Mouse (Mus musculus) left cerebral cortex, adult 9 months (tissue): Measurements from ENCODE around the gene Phldb2.

Experiments
- DNase-seq, 2 experiments: peaks; one replicate each; pipeline ENCODE4 v3.0.0; 2022; ENCODE audit warnings: low spot score in 2 of 2

Gene Phldb2

DNA sequence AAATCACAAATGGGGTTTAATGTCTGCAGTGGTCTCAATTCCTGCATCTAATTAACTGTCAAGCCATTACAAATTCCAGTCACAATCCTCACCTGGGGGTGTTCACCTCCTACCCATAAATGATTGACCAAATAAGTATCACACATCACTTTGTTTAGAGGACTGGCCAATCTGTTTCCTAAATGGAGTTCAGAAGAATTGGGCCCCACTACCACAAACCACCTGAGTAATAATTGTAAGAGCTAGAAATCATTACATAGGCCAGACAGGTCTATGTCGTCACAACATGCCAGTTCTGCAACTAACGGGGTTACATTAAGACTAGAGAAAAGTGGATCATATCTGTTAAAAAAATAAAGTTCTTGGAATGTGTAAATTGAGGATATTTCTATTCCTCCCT lies 1.4 kb downstream of the Phldb2 start:
- DNase-seq = no peak

DNA sequence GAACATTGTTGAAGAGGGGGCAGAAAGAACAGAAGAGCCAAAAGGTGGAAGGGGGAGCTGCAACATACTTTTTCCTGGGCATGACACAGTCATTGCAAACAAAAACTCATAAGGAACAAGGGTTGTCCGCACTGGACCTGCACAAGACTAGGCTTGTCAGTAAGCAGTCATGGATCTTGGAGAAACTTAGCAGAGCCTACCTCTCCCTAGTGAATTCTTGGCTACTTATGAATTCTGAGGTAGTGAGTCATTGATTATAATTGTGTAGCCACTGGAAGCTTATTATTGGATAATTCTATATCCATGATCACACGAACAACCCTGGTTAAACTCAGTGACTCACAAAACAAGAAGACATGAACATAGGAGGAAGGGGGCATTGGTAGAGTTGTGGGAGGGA lies 7.1 kb downstream of the Phldb2 start:
- DNase-seq = no peak

DNA sequence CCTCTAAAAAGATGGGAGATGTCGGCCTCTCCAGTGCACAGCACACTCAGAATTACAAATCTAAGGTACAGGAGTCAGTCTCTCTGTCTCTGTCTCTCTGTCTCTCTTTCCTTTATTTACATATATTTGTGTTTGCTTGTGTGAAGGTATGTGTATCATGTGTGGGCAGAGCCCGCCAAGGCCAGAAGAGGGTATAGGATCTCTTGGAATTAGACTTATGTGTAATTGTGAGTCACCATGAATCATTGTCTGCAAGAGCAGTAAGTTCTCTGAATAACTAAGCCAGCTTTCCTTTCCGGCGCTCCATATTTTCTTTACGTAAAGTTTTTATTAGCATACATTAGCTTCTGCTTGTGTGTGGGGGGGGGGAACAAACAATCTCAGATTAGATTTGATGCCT lies 7.7 kb downstream of the Phldb2 start:
- no peak for DNase-seq

DNA sequence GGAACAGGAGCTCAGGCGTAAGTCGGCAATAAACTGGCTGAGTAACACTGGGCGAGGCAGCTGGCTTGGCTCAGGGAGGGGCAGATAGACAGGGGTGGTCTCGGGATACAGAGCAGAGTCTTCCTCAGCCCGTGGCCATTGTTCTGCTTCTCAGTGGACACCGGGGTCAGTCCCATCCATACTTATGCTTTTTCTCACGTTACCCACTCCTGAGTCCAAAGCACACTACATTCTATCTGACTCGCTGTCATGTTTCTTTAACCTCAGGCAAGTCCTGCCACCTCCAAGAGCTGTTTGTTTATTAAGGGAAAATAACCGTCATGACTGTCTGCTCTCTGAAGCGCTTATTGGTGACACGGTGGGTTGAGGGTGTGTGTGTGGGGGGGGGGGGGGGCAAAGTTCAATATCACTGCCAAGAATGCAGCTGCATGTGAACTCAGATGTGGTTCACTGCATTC lies 8.2 kb downstream of the Phldb2 start:
- no peak for DNase-seq

DNA sequence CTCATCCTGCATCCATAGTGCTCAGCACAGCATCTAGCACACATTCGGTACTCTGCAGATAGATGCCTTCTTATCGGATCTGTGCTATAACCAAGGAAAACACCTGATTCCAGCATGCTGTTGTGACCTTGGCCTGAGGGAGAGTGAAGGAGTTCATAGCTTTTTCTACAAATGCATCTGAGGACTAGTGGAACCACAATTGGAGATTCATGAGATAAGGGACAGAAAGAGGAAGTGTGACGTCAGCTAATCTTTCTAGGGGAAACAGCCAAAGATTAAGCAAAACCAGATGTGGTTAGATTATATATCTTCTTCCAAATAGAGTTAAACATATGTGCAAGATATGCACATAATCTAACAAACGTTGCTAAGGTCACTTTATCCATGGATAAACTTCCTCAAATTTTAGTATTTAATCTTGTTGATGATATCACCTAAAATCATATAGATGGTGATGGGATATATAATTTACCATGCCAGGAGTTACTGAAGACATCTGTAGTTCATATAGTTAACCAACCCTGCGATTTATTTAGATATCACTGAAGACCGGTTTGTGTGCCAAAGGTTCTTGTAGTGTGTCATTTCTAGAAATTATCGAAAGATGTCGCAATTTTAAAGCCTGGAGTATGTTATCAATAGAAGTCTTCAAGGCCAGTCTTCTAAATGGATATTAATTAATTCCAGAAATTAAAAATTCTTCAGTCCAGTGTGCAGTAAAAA lies 11.1 kb downstream of the Phldb2 start:
- no peak for DNase-seq

DNA sequence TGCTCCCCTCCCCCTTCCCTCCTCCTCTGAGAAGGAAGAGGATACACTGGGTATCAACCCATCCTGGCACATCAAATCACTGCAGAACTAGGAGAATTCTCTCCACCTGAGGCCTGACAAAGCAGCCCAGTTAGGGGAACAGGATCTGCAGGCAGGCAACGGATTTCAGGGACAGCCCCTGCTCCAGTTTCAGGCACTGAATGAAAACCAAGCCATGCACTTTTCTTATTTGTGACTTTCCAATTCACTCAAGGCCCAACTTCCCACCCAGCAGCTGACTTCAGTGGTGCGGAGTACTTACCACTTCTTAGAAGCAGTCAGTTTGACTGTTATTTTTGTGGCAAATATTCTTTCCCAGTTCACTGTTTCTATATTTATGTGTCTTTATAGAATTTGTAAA lies 12.7 kb downstream of the Phldb2 start:
- DNase-seq = no peak

DNA sequence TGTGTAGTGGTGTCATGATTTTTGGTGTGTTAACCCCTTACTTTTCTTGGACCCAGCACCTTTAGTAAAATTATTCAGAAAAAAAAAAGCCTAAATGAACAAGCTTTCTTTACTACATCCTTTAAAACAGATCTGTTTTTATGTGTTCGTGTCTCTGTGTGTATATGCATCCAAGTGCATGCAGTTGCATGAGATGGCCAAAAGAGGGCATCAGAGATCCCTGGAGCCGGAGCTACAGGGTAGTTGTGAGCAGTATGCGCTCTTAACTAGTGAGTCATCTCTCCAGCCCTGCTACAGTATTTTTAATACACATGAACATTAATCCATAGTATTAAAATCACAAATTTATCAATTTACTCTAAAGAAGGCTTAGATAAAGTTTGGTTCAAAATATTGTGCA lies 14.0 kb downstream of the Phldb2 start:
- no peak for DNase-seq

DNA sequence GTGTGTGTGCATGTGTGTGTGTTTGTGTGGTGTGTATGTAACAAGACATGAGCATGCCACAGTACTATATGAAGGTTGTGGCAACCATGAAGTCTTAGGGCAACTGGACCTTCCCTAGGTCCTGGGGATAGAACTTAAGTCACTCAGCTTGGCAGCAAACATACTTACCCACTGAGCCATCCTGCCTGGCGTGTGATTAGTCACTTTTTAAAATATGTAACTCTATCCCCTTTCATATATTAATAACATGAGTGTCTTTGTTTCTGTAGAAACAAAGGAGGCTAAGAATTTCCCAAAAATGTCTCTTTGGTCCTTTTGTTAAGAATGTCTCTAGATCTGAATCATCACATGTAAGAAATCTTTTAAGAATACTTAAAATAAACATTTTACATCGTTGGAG lies 16.0 kb downstream of the Phldb2 start:
- no peak for DNase-seq

DNA sequence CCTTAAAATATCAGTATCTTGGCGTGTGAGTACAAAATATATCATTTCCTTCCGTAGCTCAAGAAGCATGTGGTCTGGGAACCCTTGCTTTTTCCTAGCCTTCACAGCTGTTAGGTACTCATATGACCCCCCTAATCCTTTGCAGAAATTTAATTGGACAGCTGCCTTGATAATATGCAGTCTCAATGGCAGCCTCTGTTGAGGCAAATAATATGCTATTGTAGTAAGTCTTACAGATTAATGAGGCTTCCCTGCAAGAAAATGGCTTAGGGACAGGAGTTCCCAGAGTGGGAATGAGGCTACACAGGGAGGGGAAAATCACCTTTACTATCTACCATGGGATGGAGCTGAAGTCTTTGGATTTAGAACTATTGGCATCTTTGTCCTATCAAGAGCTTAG lies 16.9 kb downstream of the Phldb2 start:
- no peak for DNase-seq

DNA sequence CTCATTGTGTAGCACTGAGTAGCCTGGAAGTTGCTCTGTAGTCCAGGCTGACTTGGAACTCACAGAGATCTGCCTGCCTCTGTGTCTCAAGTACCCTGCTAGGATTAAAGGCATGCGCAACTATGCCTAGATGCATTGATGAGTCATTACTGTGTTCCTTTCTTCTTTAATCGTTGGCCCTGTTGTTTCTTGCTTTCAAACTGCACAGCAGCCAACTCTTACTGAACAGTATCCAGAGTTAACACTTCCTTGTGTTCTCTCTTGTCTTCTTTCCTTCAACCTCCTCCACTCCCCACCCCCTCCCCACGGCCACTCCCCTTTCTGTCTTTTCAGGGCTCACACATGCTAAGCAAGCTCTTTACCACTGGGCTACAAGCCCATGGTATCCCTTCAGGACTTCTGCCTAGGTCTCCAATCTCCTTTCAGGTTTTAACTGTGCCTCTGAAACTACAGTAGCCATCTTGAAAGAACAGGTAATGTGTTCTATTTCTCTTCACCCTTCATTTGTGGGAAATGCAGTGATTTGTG lies 17.4 kb downstream of the Phldb2 start:
- no peak for DNase-seq

DNA sequence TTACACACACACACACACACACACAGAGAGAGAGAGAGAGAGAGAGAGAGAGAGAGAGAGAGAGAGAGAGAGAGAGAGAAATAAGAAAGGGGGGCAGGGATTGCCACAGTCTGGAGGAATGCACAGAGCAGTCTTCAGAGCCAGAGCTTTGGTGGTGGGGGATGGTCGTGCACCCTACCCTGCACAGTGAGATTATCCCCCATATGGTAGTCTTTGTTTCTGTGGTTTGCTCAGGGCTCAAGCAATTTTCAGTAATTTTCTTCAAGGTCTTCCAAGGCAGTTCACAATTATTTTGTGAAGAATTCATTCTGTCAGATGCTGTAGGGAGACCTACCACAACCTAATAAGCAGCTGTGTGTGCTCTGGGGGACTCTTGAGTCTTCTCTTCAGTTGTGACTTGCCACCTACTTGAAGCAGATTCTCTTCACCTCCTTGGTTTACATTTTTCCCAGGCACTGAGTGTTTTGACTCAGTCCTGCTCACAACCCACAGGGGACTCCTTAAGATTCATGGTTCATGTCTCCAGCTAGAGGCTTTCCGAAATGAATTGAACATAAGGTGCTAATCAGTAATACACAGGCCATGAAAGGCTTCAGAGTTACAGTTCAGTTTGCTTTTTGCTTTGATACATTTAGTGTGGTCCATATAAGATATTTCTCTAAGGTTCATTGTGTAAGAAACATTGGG lies 18.5 kb downstream of the Phldb2 start:
- DNase-seq = no peak

DNA sequence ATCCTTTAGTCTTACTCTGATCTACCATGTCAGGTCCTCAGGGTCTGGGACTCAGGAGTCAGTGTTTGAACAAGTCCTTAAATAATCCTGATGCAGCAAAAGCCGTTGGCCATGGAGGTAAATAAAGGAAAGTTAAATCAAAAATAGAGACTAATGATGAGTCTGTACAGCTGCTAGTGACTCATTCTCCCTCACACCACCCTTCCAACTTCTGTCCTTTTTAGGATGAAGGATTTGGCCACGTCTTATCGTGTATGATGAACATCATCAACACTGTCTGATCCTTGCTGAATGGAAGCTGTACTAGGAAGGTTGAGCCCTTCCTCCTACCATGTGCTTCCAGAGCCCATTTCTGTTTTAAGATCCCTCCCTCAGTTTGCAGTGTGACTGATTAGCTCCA lies 23.1 kb downstream of the Phldb2 start:
- DNase-seq = no peak

DNA sequence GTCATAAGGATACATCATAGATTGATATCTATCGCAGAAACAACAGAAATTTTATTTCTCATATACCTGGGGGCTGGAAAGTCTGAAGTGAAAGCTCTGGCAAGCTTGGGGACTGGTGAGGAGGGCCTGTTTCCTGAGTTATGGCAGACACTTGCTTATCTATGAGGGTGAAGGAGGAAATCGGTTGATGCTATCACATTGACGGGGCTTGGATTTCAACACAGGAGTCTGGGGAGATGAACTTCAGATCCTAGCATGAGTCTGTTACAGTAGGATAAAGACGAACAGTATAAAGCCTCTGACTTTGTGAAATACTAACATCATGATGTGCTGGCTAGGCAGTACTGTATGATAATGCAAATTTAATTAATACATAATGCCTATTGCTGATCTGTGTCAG lies 25.3 kb downstream of the Phldb2 start:
- DNase-seq = no peak

DNA sequence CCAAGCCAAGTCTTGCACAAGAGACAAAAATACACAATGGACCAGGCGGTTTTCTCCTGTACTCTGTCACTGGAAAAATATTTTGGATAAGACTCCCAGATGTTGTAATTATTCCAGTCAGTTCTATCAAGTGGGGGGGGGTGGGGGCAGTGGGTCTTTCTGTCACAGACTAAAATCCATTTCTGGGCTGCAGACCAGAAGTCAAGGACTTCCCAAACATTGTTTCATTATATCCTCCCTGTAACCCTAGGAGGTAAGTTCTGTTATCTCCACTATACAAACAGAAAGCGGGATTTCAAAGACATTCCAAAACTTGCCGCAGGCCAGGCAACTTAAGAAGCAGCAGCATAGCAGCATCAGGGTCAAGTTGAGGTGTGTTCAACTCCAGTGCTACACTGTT lies 25.8 kb downstream of the Phldb2 start:
- no peak for DNase-seq

DNA sequence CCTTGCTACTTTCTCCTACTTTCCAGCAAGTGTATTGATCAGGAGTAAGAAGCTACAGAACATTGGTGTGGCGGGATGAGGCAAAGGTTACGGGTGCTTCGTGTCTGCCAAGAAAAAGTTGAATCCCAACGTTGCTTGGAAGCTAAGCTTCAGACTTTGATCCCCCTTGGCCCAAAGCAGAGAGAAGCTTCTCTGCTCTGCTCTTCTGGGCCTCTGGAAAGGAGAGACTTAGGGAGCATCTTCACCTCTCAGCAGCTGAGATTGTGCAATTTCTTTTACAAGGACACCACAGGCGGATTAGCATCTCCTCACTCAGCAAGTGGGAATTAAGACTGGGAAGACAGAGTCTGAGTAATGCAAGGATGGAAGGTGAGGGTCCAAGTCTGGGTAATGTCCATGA lies 26.5 kb downstream of the Phldb2 start:
- no peak for DNase-seq

DNA sequence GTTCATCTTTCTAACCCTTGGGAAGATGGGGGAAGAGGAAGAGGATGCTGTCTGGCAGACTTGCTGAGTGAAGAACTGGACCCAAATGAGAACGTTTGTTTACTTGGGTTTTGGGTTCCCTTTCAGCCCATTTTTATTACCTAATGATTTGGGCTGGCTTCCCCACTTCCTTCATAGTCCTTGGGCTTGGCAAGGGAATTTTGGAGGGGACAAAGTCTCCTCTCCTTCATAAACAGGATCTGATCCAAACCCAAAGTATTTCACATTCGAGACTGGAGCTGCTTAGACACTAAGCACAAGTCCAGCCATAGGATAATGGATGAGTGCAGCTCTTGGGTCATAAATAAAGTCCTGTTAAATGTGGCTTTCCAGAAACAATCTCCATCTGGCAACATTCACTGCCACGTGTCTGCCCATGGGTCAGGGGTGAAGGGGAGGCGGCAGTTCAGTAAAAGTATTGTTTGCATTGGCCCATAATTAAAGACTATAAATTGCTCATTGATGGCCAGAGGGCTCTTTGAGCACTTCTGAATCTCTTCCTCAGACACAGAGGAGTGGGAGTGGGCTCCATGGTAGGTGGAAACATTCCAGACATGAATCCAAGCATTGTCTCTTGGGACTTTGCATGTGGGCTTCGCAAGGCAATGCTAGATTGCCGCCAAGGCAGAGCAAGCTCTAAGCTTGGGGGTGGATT lies 29.5 kb downstream of the Phldb2 start:
- DNase-seq = no peak

DNA sequence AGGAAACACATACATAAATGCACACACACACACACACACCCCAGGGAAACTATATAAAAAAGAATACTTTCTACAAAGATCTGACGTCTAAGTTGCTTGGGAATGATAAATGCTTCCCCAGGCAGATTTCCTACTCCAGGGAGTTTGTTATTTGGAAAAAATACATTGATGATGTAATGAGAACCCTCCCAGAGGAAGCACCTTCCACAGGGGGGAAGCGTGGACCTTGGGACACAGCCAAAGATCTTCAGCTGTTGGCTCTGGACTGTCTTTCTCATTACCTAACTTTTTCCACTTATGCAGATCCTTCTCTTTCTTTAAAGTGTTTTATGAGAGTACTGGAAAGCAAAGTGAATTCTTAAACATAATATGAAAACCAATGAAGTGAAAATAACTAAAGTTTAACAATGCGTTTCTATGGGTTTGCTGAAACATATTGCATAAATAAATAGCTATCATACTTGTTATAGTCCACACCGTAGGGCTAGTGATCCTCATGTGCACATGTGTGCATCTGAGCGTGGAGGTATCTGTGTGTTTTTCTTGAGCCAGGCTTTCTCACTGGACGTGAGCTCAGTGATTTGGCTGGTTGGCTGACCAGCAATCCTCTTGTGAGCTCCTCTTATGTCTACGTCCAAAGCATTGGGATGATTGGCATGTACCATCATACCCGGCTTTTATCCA lies 30.7 kb downstream of the Phldb2 start:
- DNase-seq = no peak

DNA sequence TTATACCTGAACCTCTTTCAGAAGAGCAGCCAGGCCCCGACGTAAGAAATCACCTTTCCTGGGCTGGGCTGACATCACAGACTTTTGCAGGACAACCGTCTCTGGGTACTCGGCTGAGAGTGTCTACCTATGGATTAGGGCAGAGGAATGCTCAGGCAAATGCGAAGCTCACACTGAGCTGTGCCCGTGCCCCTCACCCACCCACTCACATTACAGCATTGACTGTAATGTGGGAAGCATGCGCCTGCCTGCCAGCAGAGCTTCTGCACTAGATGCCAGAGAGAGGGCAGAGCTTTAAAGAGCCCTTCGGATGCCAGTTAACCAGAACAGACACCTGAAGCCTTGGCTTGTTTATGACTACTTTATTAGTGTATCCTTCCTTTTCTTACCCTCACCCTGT lies 33.8 kb downstream of the Phldb2 start:
- DNase-seq = no peak

DNA sequence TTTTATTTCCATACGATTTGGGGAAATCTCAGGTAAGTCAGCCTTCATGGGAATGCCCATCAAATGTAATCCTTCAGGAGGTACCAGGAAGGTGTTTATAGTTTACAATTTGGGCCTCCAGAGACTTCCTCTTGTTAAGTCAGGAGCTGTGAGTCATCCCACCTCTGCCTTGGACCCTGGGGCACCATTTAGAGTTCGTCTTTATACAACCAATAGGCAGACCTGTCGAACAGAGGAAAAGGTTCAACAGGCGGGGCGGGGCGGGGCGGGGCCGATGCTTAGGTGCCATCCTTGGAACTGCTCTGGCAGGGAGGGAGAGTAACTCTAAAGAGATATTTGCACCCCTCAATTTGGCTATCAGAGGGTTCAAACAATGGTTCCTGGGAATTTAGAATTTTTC lies 49.8 kb downstream of the Phldb2 start:
- DNase-seq = no peak

DNA sequence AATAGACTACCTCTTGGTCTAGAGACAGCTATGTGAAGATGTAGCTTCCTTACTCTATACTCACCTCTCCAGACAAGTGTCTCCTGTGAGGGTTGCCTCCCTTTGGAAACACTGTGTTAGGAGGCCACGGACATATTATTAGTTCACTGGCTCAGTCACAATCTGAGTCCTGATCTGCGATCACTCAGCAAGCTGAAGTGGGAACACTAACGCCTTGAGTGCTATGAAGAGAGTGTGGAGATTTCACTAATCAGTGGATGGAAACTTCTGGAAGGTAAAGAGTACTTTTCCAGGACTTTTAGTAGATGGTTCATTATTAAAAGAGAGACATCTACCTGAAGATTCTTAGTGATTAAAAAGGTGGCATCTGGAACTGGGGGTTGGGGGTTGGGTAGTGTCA lies 54.9 kb downstream of the Phldb2 start:
- no peak for DNase-seq

DNA sequence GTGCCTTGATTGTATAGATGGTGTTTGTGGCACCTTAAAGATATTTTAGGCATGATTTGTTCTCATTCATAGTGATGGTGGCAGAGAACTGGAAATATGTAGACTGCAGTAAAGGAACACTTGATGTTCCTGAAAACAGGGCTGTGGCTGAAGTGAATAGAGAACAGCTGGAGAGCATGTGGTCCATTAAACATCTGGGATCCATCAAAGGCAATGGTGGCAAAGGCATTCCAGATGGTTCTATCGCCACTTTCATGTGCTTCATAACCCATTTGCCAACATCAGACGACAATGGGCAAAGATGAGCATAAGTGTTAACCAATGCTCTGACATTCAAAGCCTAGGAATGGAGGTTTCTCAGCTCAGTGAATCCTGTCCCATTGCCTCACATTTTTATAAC lies 56.8 kb downstream of the Phldb2 start:
- no peak for DNase-seq

DNA sequence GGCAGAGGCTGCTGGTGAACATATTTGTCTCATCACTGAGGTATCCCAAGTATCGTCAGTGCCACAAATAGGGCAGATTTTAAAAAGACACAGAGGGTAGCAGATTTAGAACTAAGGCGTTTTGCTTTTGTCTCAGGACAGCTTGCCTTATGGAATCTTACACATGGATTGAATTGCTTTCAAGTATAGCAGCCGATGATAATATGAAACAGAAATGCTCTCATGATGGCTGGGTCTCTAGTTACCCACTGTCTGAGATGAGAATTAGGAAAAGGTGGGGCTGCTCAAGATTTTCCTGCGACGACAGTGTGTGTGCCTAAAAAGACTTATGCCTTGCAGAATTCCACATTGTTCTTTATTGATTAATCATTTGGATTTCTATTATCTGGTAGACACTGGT lies 58.4 kb downstream of the Phldb2 start:
- DNase-seq = no peak
